Mouse (Mus musculus) liver, embryonic 14.5 days (tissue): ENCODE measurements around the gene Cfap99. TPM values are rescaled to one million over a fixed set of nuclear protein-coding genes. Genes with fewer than 3 reads are reported as not detected.

Experiments
- ATAC-seq: fragments of 200-750 bp; cut with Nextera tagmentation; 2 replicates; pipeline ENCODE4 v1.8.0; 2017; ENCODE audit warnings: moderate number of reproducible peaks, mild to moderate bottlenecking, moderate library complexity; ENCODE audit not compliant: insufficient read depth
- DNase-seq, 3 experiments: peaks; one replicate each; pipeline ENCODE4 v3.0.0-alpha.2; 2012 to 2013; ENCODE audit warnings: low read depth in 3 of 3, low spot score in 3 of 3
- H3K27ac ChIP-seq: fragments of 300-500 bp; sonication (generic); 2 replicates; pipeline ENCODE4 v1.5.1; 2014; ENCODE audit warnings: moderate library complexity, mild to moderate bottlenecking, control low read depth, inconsistent platforms
- H3K27me3 ChIP-seq: fragments of 300-500 bp; sonication (generic); 2 replicates; pipeline ENCODE4 v1.6.1; 2014; ENCODE audit warnings: mild to moderate bottlenecking, low read length, moderate library complexity; ENCODE audit not compliant: control insufficient read depth, insufficient read depth
- H3K36me3 ChIP-seq: fragments of 300-500 bp; sonication (generic); replicated peaks from 2 replicates; pipeline ENCODE4 v1.6.1; 2014; ENCODE audit warnings: low read depth; ENCODE audit not compliant: control insufficient read depth, insufficient read depth
- H3K4me1 ChIP-seq, 2 experiments: fragments of 200-500 bp in 1 of 2; fragments of 300-500 bp in 1 of 2; sonication (generic) in 1 of 2; replicated peaks; 2 replicates each; pipeline ENCODE4 v1.6.1; 2012 to 2014; ENCODE audit warnings: antibody characterized with exemption in 1 of 2, inconsistent platforms in 1 of 2, low read length in 1 of 2; ENCODE audit not compliant: control insufficient read depth in 2 of 2, insufficient read depth in 2 of 2
- H3K4me2 ChIP-seq: fragments of 300-500 bp; sonication (generic); 2 replicates; pipeline ENCODE4 v1.6.1; 2014; ENCODE audit warnings: low read depth, mild to moderate bottlenecking, control low read depth, moderate library complexity
- H3K4me3 ChIP-seq, 2 experiments: fragments of 200-500 bp in 1 of 2; fragments of 300-500 bp in 1 of 2; sonication (generic) in 1 of 2; 2 replicates each; pipeline ENCODE4 v1.5.1; 2012 to 2014; ENCODE audit warnings: low read depth in 2 of 2, low read length in 2 of 2, mild to moderate bottlenecking in 2 of 2, control low read depth in 1 of 2, inconsistent platforms in 1 of 2, moderate library complexity in 1 of 2; ENCODE audit not compliant: insufficient read depth in 1 of 2
- H3K9ac ChIP-seq: fragments of 300-500 bp; sonication (generic); replicated peaks from 2 replicates; pipeline ENCODE4 v1.6.1; 2014; ENCODE audit warnings: mild to moderate bottlenecking, control low read depth, moderate library complexity
- H3K9me3 ChIP-seq: fragments of 300-500 bp; sonication (generic); 2 replicates; pipeline ENCODE4 v1.6.1; 2016; ENCODE audit warnings: low read length, mixed read lengths; ENCODE audit not compliant: control insufficient read depth
- CTCF ChIP-seq: IDR thresholded peaks from 2 replicates; pipeline ENCODE4 v1.5.1; 2016; ENCODE audit warnings: antibody characterized with exemption, low read depth, control low read depth
- EP300 ChIP-seq: IDR thresholded peaks from 2 replicates; pipeline ENCODE4 v1.6.1; 2016; ENCODE audit warnings: antibody characterized with exemption, low read depth
- WGBS: fragments of 180-500 bp; shearing (Covaris S2); extraction: QIAGEN DNeasy Blood & Tissue Kit; methylation state at CpG from one replicate; pipeline ENCODE4 v1.1.7; 2014; ENCODE audit not compliant: insufficient replicate concordance; 5-methylcytosine and 5-hydroxymethylcytosine counted together
- polyA plus RNA-seq, 2 experiments: library from polyadenylated mRNA; depleted of rRNA in 1 of 2; stranded (reverse) in 1 of 2; unstranded in 1 of 2; fragments of >200 nt; fragmentation: Nextera tagmentation in 1 of 2; extraction: Ambion mirVana in 1 of 2; gene quantifications; 2 replicates each; pipeline versions ENCODE4 v1.2.1 to v1.2.3; 2012 to 2014

Gene Cfap99
- polyA plus RNA-seq (2012; rRNA removed), result not detected in 2 replicates
- polyA plus RNA-seq (2014; fragmentation: Nextera tagmentation; extraction: Ambion mirVana), result not detected in 2 replicates

GRCm38 (mm10) chr5:34288154-34288716, at the start of gene Cfap99, which contains the start of gene Zfyve28:
TSS of gene Cfap99 (plus strand) at chr5:34288600.
TSS of gene Zfyve28 (minus strand) at chr5:34288449.
- TF ChIP-seq CTCF, result no peak
- TF ChIP-seq EP300, result no peak
- DNase-seq (no peak), ATAC-seq (no peak)
- Histone ChIP-seq H3K27me3 (peaks cover 51% of the 10 kb centered on the region), H3K27ac (no peak within 1 kb of the TSS), H3K36me3 (no peaks in the 10 kb centered on the region), H3K4me2 (peak within 1 kb of the TSS; percentile 46), H3K9me3 (no peaks in the 10 kb centered on the region), H3K4me1 (peaks cover 0 to 3% of the 10 kb centered on the region in 2 experiments; a peak in 1 of 4 replicates), H3K4me3 (peak within 1 kb of the TSS; percentile 2 to 40; a peak in 3 of 4 replicates), H3K9ac (no peak within 1 kb of the TSS)
- under 1% methylated on average over 71 of the region's 83 CpGs for WGBS

GRCm38 (mm10) chr5:34242224-34242963, 46.0 kb upstream of the Cfap99 start:
- no peak overlapping the region for H3K27ac ChIP-seq
- H3K4me1 ChIP-seq, result peaks cover 0 to 13% of the 10 kb centered on the region in 2 experiments; a peak in 1 of 4 replicates
- H3K9me3 ChIP-seq, result no peaks in the 10 kb centered on the region
- 7% methylated on average over 15 of the region's 15 CpGs for WGBS
- H3K36me3 ChIP-seq, result no peaks in the 10 kb centered on the region
- H3K4me3 ChIP-seq, result no peak overlapping the region
- H3K27me3 ChIP-seq, result no peaks in the 10 kb centered on the region
- ATAC-seq (peak; percentile 53; the same call in 1 of the 2 replicates), DNase-seq (peak in 1 of 3 experiments; percentile 7)
- TF ChIP-seq EP300 (no peak), CTCF (no peak)
- no peak overlapping the region; the same call in 1 of the 2 replicates for H3K4me2 ChIP-seq
- no peak overlapping the region for H3K9ac ChIP-seq

GRCm38 (mm10) chr5:34243062-34243461, 45.3 kb upstream of the Cfap99 start:
- DNase-seq (no peak), ATAC-seq (no peak)
- no peak overlapping the region for H3K4me2 ChIP-seq
- 74% methylated on average over 5 of the region's 5 CpGs for WGBS
- H3K9ac ChIP-seq, result no peak overlapping the region
- TF ChIP-seq CTCF, result no peak
- no peak for TF ChIP-seq EP300
- H3K27me3 ChIP-seq, result no peaks in the 10 kb centered on the region
- no peaks in the 10 kb centered on the region for H3K36me3 ChIP-seq
- no peak overlapping the region for H3K27ac ChIP-seq
- H3K4me1 ChIP-seq, result peaks cover 0 to 13% of the 10 kb centered on the region in 2 experiments; a peak in 1 of 4 replicates
- no peak overlapping the region for H3K4me3 ChIP-seq
- H3K9me3 ChIP-seq, result no peaks in the 10 kb centered on the region

GRCm38 (mm10) chr5:34246443-34246842, 42.0 kb upstream of the Cfap99 start:
- WGBS, result 74% methylated on average over 3 of the region's 3 CpGs
- no peaks in the 10 kb centered on the region for H3K27me3 ChIP-seq
- H3K9me3 ChIP-seq, result no peaks in the 10 kb centered on the region
- no peak for ATAC-seq
- H3K4me3 ChIP-seq, result no peak overlapping the region
- DNase-seq, result no peak
- H3K36me3 ChIP-seq, result no peaks in the 10 kb centered on the region
- TF ChIP-seq EP300 (no peak), CTCF (no peak)
- peaks cover 0 to 13% of the 10 kb centered on the region in 2 experiments; a peak in 1 of 4 replicates for H3K4me1 ChIP-seq
- no peak overlapping the region for H3K27ac ChIP-seq
- H3K4me2 ChIP-seq, result no peak overlapping the region
- no peak overlapping the region for H3K9ac ChIP-seq

- Histone ChIP-seq H3K27ac (no peak overlapping the region), H3K36me3 (no peaks in the 10 kb centered on the region), H3K4me3 (no peak overlapping the region), H3K9me3 (no peaks in the 10 kb centered on the region), H3K4me2 (no peak overlapping the region), H3K27me3 (no peaks in the 10 kb centered on the region), H3K4me1 (no peaks in the 10 kb centered on the region), H3K9ac (no peak overlapping the region)
- ATAC-seq, result no peak
- no peak for TF ChIP-seq EP300
- TF ChIP-seq CTCF, result no peak
- 30% methylated on average over 4 of the region's 4 CpGs for WGBS
- no peak for DNase-seq
Measured at GRCm38 (mm10) chr5:34249132-34249531, 39.3 kb upstream of the Cfap99 start.
